Mouse (Mus musculus): Measurements from ENCODE around the gene Zbtb1.
A peak's percentile ranks its signal among the peaks of the same experiment; 100 is the strongest.

Gene Zbtb1

GRCm38 (mm10) chr12:76369206-76369977 is 674 bp upstream of the Zbtb1 start, which contains the start of gene Zbtb25:
Gene Zbtb25 (minus strand): TSS chr12:76369602.
- peak; percentile 87 for DNase-seq

GRCm38 (mm10) chr12:76370831-76371571 is 935 bp downstream of the Zbtb1 start:
- DNase-seq, result peak; percentile 87

GRCm38 (mm10) chr12:76372046-76372445 is 2.0 kb downstream of the Zbtb1 start:
- peak; percentile 17 for DNase-seq

- peak; percentile 31 for DNase-seq
Observed at GRCm38 (mm10) chr12:76372881-76373818, 3.1 kb downstream of the Zbtb1 start.

GRCm38 (mm10) chr12:76373991-76374390 is 3.9 kb downstream of the Zbtb1 start:
- DNase-seq, result no peak

GRCm38 (mm10) chr12:76374911-76375310 is 4.8 kb downstream of the Zbtb1 start:
- no peak for DNase-seq

DNA sequence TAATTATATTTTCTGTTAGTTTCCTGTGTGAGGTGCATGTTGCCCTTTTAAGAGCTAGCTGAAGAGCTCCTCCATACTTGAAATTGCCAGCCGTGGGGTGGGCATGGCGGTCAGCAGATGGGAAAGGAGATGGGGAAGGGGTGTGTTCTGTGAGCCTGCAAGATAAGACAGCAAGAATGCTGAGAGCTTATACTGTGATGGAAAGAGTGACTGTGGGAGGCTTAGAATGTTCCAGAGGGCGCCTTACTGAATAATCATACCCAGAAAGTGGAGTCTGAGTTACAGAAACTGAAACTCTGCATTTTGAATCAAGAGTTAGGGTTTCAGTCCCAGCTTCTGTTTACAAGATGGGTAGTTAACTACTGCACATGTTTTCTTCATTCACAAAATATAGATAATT is 5.4 kb downstream of the Zbtb1 start:
- DNase-seq, result peak; percentile 79

- DNase-seq, result peak; percentile 59
Observed at GRCm38 (mm10) chr12:76376649-76377048, 6.6 kb downstream of the Zbtb1 start.

- DNase-seq, result no peak
Observed at GRCm38 (mm10) chr12:76377059-76377458, 7.0 kb downstream of the Zbtb1 start.

- no peak for DNase-seq
Observed at GRCm38 (mm10) chr12:76377726-76378125, 7.7 kb downstream of the Zbtb1 start.

GRCm38 (mm10) chr12:76378556-76378955 is 8.5 kb downstream of the Zbtb1 start:
- no peak for DNase-seq

GRCm38 (mm10) chr12:76380151-76380550 is 10.1 kb downstream of the Zbtb1 start:
- DNase-seq, result no peak

- no peak for DNase-seq
Observed at GRCm38 (mm10) chr12:76385342-76385741, 15.3 kb downstream of the Zbtb1 start.

DNA sequence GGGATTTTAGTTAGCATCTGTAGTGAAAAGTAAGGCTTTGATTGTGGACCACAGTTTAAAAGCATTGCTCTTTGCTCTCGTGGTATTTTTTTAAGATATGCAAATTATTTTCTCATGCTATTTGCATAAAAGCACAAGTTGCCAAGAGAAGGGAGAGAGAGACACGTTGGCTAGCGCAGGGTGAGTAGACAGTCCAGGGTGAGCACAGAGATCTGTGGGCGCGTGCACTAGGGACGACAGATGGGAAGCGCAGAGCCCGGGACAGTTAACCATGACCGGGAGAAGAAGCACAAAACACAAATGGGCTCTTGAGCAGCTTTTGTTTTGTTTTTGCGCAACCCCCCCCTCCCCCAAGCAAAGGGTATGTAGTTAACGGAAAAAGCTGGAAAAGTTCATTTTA is 18.7 kb downstream of the Zbtb1 start:
- no peak for DNase-seq

DNA sequence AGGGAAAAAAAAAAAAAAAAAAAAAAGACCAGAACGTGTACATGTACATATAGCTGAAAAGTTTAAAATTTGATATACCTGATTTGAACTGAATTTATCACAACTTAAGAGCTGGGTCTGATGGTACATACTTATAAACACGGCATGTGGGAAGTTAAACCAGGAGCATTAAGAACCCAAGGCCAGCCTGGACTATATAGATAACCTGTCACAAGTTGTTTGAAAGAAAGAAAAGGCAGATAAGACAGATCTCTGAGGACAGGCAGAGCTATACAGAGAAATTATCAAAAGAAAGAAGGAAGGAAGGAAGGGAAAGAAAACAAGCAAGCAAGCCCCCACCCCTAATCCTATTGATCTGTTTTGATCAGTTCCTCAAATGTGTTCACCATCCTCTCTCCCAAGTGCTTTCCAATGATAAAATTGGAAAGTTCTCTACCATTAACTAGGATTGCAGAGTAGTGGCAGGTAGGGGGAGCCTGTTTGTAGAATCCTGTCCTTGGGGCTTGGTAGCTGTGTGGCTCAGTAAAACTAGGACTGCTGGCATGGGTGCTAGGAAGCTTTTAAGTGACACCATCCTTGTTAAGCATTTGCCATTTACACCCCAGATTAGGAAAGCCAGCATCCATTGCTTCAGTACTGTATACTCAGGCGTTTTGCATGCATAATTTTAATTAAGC is 21.7 kb downstream of the Zbtb1 start:
- no peak for DNase-seq

GRCm38 (mm10) chr12:76392979-76393378 is 22.9 kb downstream of the Zbtb1 start:
- no peak for DNase-seq

GRCm38 (mm10) chr12:76397281-76397680 is 27.2 kb downstream of the Zbtb1 start:
- no peak for DNase-seq

DNA sequence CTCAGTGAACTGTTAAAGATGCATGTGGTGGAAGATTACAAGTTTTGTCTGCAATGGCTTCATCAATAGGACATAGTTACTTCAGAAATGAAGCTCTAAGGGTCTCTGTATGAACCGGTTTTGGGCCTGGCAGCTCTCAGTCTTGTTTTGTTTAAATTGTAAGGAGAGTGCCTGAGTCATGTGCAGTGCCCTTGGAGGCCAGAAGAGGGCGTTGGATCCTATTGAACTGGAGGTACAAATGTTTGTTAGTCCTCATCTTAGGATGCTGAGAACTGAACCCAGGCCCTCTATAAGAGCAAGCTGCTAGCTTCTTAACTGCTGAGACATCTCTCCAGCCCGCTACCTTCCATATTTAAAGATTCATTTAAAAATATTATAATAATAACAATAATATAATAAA is 31.6 kb downstream of the Zbtb1 start:
- DNase-seq, result no peak

- peak; percentile 91 for DNase-seq
Observed at GRCm38 (mm10) chr12:76402991-76403885, 33.2 kb downstream of the Zbtb1 start.

- DNase-seq, result peak; percentile 96
Observed at GRCm38 (mm10) chr12:76403886-76404537, 33.9 kb downstream of the Zbtb1 start, which contains the start of gene Hspa2. Gene Hspa2 (plus strand): TSS chr12:76404176.

- DNase-seq, result no peak
Observed at GRCm38 (mm10) chr12:76404836-76405182, 34.7 kb downstream of the Zbtb1 start.
